Mouse (Mus musculus) kidney, embryonic 16.5 days (tissue): Measurements from ENCODE around the gene Tlcd2. TPM values are rescaled to one million over a fixed set of nuclear protein-coding genes. Genes with fewer than 3 reads are reported as not detected.
A peak's percentile ranks its signal among the peaks of the same experiment; 100 is the strongest.

Experiments
- ATAC-seq: fragments of 200-750 bp; cut with Nextera tagmentation; 2 replicates; pipeline ENCODE4 v1.8.0; 2017; ENCODE audit warnings: moderate TSS enrichment; ENCODE audit not compliant: low FRiP score, low TSS enrichment
- H3K27ac ChIP-seq: fragments of 300-500 bp; sonication (generic); 2 replicates; pipeline ENCODE4 v1.5.1; 2014; ENCODE audit warnings: low read length
- H3K27me3 ChIP-seq: fragments of 300-500 bp; sonication (generic); 2 replicates; pipeline ENCODE4 v1.6.1; 2014; ENCODE audit warnings: low read length, control low read depth, mixed read lengths; ENCODE audit not compliant: insufficient read depth
- H3K36me3 ChIP-seq: fragments of 300-500 bp; sonication (generic); 2 replicates; pipeline ENCODE4 v1.6.1; 2014; ENCODE audit warnings: low read length, control low read depth, mixed read lengths; ENCODE audit not compliant: insufficient read depth
- H3K4me1 ChIP-seq: fragments of 300-500 bp; sonication (generic); 2 replicates; pipeline ENCODE4 v1.6.1; 2014; ENCODE audit warnings: low read length, control low read depth, mixed read lengths; ENCODE audit not compliant: insufficient read depth
- H3K4me2 ChIP-seq: fragments of 300-500 bp; sonication (generic); replicated peaks from 2 replicates; pipeline ENCODE4 v1.6.1; 2014; ENCODE audit warnings: low read depth, low read length
- H3K4me3 ChIP-seq: fragments of 300-500 bp; sonication (generic); 2 replicates; pipeline ENCODE4 v1.5.1; 2014; ENCODE audit warnings: mild to moderate bottlenecking, low read length
- H3K9ac ChIP-seq: fragments of 300-500 bp; sonication (generic); replicated peaks from 2 replicates; pipeline ENCODE4 v1.6.1; 2014; ENCODE audit warnings: low read length
- H3K9me3 ChIP-seq: fragments of 300-500 bp; sonication (generic); 2 replicates; pipeline ENCODE4 v1.6.1; 2016; ENCODE audit warnings: low read length, control low read depth
- WGBS: fragments of 180-500 bp; shearing (Covaris S2); extraction: QIAGEN DNeasy Blood & Tissue Kit; methylation state at CpG from one replicate; pipeline ENCODE4 v1.1.7; 2014; 5-methylcytosine and 5-hydroxymethylcytosine counted together
- polyA plus RNA-seq: library from polyadenylated mRNA; unstranded; fragments of >200 nt; fragmentation: Nextera tagmentation; extraction: Ambion mirVana; gene quantifications from 2 replicates; pipeline ENCODE4 v1.2.1, GENCODE M21; 2015

Gene Tlcd2
- polyA plus RNA-seq, 1 experiment from 2014 or later: 27.1 TPM

DNA sequence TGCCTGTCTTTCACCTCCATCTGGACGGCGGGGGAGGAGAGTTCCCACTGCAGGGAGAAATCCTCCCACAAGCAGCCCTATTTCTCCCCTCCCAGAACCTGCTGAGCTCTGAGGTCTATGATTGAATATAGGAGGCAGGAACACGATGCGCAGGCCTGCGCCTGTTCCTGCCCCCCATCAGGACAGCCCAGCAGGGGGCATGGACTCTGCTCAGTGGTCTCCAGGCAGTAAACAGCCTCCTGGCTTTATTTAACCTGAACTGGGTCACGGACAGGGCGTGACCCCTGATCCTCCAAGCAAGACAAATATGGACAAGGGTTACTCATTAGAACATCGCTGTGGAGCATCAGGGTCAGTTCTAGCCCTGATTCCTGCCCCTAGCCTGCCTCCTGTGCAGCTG, 17.8 kb upstream of the Tlcd2 start:
- peak; percentile 89 for ATAC-seq
- no peak overlapping the region for H3K27ac ChIP-seq

DNA sequence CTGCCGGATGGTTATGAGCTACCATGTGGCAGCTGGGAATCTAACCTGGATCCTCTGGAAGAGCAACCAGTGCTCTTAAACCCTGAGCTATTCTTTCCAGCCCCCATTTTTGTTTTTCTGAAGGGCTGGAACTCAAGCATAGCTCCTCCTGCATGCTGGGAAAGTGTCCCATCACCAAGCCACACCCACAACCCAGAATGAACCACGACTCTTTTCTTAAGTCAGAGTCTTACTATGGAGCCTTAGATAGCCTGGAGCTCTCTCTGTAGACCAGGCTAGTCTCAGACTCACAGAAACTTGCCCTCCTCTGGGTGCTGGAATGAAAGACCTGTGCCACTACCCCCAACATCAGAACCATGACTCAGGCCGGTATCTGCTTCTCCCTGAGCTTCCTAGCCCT, 12.9 kb upstream of the Tlcd2 start:
- H3K27me3 ChIP-seq: no peaks in the 10 kb centered on the region
- H3K9ac ChIP-seq: no peak overlapping the region
- H3K27ac ChIP-seq: no peak overlapping the region
- no peak overlapping the region for H3K4me2 ChIP-seq
- no peaks in the 10 kb centered on the region for H3K9me3 ChIP-seq
- peaks cover 21% of the 10 kb centered on the region for H3K36me3 ChIP-seq
- whole genome bisulfite sequencing: 86% methylated on average over 3 of the region's 3 CpGs
- ATAC-seq: no peak
- peaks cover under 1% of the 10 kb centered on the region for H3K4me1 ChIP-seq
- H3K4me3 ChIP-seq: no peak overlapping the region

More for the DNA sequence above, 17.8 kb upstream of the Tlcd2 start:
- peaks cover 15% of the 10 kb centered on the region for H3K36me3 ChIP-seq
- no peak overlapping the region for H3K9ac ChIP-seq
- no peaks in the 10 kb centered on the region for H3K4me1 ChIP-seq
- no peaks in the 10 kb centered on the region for H3K27me3 ChIP-seq
- H3K4me3 ChIP-seq: no peak overlapping the region
- no peaks in the 10 kb centered on the region for H3K9me3 ChIP-seq
- H3K4me2 ChIP-seq: no peak overlapping the region
- 40% methylated on average over 8 of the region's 8 CpGs for WGBS

DNA sequence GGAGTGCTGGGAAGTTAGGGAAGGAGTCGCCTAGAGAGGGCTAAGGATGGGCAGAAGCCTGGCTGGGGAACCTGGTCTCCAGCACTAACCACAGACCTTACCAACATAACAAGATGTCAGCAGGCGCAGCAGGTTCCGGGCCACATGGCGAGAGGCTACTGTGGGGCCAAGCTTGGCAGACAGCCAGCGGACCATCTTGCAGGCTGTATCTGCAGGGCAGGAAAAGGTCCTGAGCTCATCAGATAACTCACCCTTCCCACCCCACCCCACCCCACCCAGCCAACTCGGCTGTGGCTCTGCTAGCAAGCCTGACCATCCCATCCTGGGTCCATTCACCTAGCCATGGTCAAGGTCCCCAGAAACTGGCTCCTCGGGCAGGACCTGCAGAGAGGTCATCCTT, 11.8 kb upstream of the Tlcd2 start:
- Histone ChIP-seq H3K4me1 (peaks cover 7% of the 10 kb centered on the region), H3K36me3 (peaks cover 21% of the 10 kb centered on the region), H3K4me3 (no peak overlapping the region), H3K27me3 (no peaks in the 10 kb centered on the region), H3K4me2 (no peak overlapping the region), H3K27ac (no peak overlapping the region), H3K9ac (no peak overlapping the region), H3K9me3 (no peaks in the 10 kb centered on the region)
- 73% methylated on average over 7 of the region's 7 CpGs for whole genome bisulfite sequencing
- ATAC-seq: no peak

DNA sequence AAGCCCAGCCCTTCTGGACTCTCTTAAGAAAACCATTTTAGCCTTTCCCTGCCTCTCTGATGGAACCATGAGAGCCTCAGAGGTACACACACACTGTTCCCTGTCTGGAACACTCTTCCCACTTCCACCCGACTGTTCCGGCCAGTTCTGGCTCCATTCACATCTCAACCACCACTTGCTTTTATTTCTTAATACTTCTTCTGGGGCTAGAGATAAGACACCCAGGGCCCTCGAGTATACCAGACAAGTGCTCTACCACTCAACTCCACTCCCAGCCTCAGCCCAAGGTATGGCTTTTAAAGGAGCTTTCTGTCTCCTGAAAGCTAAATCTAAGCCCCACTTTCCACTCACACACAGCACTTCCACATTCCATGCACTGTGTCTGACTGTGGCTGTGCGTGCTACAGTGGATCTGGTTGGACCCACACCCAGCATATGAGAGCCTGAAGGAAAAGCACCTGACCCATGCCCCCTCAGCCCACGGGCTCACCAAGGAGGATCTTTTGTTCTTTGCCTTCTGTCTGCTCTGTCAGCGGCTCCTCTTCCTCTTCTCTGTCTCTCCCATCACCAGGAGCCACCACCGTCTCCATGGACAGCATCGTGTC, 11.1 kb upstream of the Tlcd2 start:
- WGBS: 85% methylated on average over 8 of the region's 8 CpGs
- ATAC-seq: no peak
- H3K4me2 ChIP-seq: no peak overlapping the region

DNA sequence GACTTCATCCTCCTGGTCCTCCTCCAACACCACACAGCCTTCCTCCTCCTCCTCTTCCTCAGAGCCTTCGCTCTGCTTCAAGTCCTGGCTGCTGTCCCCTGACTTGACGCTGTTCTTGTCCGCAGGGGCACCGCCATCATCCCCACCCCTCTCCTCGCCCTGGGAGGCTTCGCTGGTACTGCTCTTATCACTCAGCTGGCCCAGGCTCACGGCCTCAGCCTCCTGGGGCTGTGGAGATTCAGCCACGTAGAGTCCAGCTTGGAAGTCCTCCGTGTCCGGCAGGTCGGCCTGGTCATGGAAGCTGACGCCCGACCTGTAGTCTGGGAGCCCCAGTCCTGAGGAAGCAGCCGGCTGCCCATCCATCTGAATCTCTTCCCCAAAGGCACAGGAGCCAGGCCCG, 10.6 kb upstream of the Tlcd2 start:
- no peaks in the 10 kb centered on the region for H3K27me3 ChIP-seq
- WGBS: 89% methylated on average over 15 of the region's 15 CpGs
- H3K9ac ChIP-seq: no peak overlapping the region
- peaks cover 15% of the 10 kb centered on the region for H3K4me1 ChIP-seq
- no peak overlapping the region for H3K4me2 ChIP-seq
- no peak overlapping the region for H3K27ac ChIP-seq
- no peak overlapping the region for H3K4me3 ChIP-seq
- H3K36me3 ChIP-seq: peaks cover 14% of the 10 kb centered on the region; the same call in 1 of the 2 replicates
- H3K9me3 ChIP-seq: no peaks in the 10 kb centered on the region
- no peak for ATAC-seq

More for the DNA sequence above, 11.1 kb upstream of the Tlcd2 start:
- peaks cover 14% of the 10 kb centered on the region for H3K4me1 ChIP-seq
- H3K9ac ChIP-seq: no peak overlapping the region
- no peak overlapping the region for H3K27ac ChIP-seq
- no peak overlapping the region for H3K4me3 ChIP-seq
- H3K9me3 ChIP-seq: no peaks in the 10 kb centered on the region
- no peaks in the 10 kb centered on the region for H3K27me3 ChIP-seq
- peaks cover 18% of the 10 kb centered on the region for H3K36me3 ChIP-seq

DNA sequence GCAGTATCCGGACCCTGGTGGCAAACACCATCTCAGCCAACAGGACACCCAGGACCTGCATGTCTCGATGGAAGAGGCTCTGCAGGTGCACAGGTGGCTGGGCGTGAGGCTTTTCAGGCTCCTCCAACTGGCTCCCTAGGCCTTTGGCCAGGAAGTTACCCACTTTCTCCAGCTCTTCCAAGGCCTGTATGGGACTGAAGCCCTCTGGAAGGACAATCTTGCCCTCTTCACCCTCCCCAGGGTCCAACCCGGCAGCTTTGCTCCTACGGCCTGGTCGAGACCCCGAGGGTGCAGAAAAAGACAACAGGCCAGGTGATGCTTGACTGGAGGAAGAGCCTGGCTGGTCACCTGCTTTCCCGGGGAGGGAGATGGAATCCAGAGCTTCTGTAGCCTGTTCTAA, 9.4 kb upstream of the Tlcd2 start:
- H3K36me3 ChIP-seq: peaks cover 14% of the 10 kb centered on the region; the same call in 1 of the 2 replicates
- H3K9ac ChIP-seq: no peak overlapping the region
- no peaks in the 10 kb centered on the region for H3K27me3 ChIP-seq
- H3K27ac ChIP-seq: no peak overlapping the region
- H3K4me3 ChIP-seq: no peak overlapping the region
- peaks cover 15% of the 10 kb centered on the region for H3K4me1 ChIP-seq
- 95% methylated on average over 8 of the region's 8 CpGs for WGBS
- no peak overlapping the region for H3K4me2 ChIP-seq
- H3K9me3 ChIP-seq: no peaks in the 10 kb centered on the region
- no peak for ATAC-seq

DNA sequence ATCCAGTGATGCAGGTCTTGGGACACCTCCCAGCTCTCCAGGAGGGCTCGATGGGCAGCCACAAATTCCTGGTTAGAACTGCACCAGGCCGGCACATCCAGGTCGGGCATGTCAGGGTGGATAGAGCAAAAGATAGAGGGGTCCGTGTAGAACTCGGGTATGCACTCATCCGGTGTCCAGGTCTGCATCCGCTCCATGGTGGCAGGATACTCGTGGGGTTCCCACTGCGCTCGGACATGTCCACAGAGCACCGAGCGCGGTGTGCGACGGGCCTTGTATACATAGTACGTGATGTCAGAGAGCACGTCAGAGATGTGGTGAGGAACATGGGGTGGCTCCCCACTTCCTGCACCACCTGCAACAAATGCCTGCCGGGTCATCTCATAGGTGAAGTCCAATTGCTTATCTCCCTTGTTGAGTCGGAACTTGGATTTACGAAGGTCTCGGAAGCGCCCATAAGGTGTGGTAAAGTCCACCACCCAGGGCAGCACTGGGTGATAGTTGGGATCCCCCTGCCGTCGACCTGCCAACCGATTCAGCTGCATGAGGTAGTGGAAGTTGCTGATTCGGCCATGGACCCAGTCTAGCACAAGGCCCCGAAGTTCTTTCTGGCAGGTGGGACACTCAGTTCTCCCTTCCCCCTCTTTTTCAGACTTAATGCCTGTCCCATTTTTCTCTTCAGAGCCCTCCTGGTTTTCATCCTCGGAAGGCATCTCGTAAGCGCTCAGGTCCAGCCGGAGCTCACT, 8.5 kb upstream of the Tlcd2 start:
- Histone ChIP-seq H3K4me1 (peaks cover 15% of the 10 kb centered on the region), H3K36me3 (peaks cover 10% of the 10 kb centered on the region; the same call in 1 of the 2 replicates), H3K27ac (no peak overlapping the region), H3K9me3 (no peaks in the 10 kb centered on the region), H3K27me3 (no peaks in the 10 kb centered on the region), H3K4me2 (no peak overlapping the region), H3K4me3 (peak overlapping the region; percentile 73; the same call in 1 of the 2 replicates), H3K9ac (peak overlapping the region; percentile 76; the same call in 1 of the 2 replicates)
- 93% methylated on average over 31 of the region's 31 CpGs for WGBS
- ATAC-seq: no peak

DNA sequence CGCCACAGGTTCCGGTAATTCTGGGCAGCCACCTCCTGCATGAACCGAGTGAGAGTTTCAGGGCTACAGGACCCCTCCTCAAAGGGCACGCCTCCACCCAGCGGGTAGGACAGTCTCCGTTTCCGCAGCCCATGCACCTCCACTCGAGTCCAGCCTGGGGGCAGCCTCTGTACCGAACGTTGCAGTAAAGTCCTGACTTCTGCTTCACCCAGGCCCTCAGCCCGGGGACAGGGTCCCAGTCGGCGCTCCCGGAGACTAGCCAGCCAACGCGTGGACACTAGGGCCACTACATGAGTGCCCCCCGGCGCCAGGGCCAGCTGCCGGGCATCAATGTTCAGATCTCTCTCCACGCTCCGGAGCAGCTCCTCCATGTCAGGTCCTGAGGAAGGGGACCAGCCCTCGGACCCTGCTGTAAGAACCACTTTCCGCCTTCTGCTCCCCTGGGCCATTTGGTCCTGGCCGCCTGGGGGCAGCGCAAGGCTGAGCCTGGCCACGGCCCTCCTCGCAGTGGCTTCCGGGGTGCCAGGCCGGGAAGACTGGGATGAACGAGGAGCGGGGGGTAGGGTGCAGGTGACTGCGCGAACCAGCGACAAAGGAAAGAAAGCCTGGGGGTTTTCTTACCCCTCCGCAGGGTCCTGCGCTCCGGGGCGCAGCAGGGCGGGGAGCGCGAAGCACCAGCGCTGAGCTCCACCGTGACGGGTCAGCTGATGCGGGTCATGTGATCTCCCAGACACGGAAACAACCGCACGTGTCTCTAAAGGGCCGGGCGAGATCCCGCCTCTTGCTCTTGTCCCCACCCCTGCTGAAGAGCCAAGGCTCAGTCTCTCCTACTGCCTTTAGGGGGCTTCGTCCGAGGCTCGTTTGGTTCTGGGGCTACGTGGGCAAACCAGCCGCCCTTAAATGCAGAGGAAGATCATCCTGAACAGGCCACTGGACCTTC, 7.3 kb upstream of the Tlcd2 start, which contains the start of gene Wdr81:
Gene Wdr81, minus strand, starts transcription at position 727 of the 940 bp plus-strand sequence.
- H3K4me2 ChIP-seq: peak within 1 kb of the TSS; percentile 92
- peak within 1 kb of the TSS; percentile 73 for H3K4me3 ChIP-seq
- no peaks in the 10 kb centered on the region for H3K9me3 ChIP-seq
- ATAC-seq: peak; percentile 94
- 1% methylated on average over 56 of the region's 56 CpGs for WGBS
- H3K36me3 ChIP-seq: peaks cover under 1% of the 10 kb centered on the region; the same call in 1 of the 2 replicates
- peak within 1 kb of the TSS; percentile 76 for H3K9ac ChIP-seq
- no peaks in the 10 kb centered on the region for H3K27me3 ChIP-seq
- H3K4me1 ChIP-seq: peaks cover 17% of the 10 kb centered on the region
- H3K27ac ChIP-seq: peak within 1 kb of the TSS; percentile 52

DNA sequence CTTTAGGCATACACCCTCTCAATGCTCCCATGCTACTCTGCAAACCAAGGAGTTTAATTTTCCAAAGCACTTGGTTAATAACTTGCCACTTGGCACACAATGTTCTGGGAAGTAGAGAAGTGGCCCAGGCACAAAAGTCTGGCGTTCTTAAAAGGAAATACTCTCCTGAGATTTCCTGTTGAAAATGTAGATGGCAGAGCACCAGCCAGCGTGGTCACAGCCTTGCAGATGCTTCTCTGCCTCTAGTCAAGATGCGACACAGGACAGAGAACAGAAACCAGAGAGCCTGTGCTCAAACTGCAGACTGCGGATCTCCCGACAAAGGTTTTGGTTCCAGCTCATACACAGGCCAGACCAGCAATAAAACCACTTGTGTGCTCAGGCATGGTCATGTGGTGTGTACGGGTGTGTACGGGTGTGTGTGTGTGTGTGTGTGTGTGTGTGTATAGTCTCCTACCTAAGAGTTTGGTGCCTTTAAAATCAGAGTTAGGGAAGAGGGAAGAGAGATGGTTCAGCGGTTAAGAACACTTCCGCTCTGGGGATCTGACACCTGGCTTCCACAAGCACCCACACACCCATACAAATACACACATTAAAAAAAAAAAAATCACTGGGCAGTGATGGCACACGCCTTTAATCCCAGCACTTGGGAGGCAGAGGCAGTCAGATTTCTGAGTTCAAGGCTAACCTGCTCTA, 6.3 kb upstream of the Tlcd2 start:
- Histone ChIP-seq H3K27ac (peak overlapping the region; percentile 52), H3K9me3 (no peaks in the 10 kb centered on the region), H3K36me3 (no peaks in the 10 kb centered on the region), H3K4me3 (peak overlapping the region; percentile 73), H3K4me2 (peak overlapping the region; percentile 92), H3K27me3 (no peaks in the 10 kb centered on the region), H3K9ac (peak overlapping the region; percentile 70), H3K4me1 (peaks cover 26% of the 10 kb centered on the region)
- WGBS: 75% methylated on average over 10 of the region's 10 CpGs
- ATAC-seq: no peak
